16 mouse cellular contexts compared by ENCODE assay signal in genomic region chr14:124287027-124287426, GRCm38 (mm10).
"Had no signal": no experiment of that assay in that cellular context is flagged by ENCODE, and none has a peak within 500 bp of the region (broad histone marks: within the 10 kb centered on the region; RNA-seq: fewer than 3 reads in every experiment).

No protein-coding gene starts in this region.

- H3K4me3 ChIP-seq: neural tube, embryonic 13.5 days; neural tube, embryonic 15.5 days; stomach, embryonic 15.5 days had no signal

- H3K27ac ChIP-seq: neural tube, embryonic 13.5 days; neural tube, embryonic 15.5 days; stomach, embryonic 15.5 days; stomach, postnatal 0 days had no signal

- DNase-seq: retina, postnatal 1 day; right cerebral cortex, adult 18-20 months; right cerebral cortex, postnatal 14 days; right cerebral cortex, postnatal 25 days; right cerebral cortex, postnatal 4 days; spleen, adult 18-20 months; thymus, adult 18-20 months; thymus, adult 2 months; thymus, postnatal 14 days; thymus, postnatal 25 days; thymus, postnatal 36 days; thymus, postnatal 4 days had no signal

- H3K9ac ChIP-seq: neural tube, embryonic 13.5 days; neural tube, embryonic 15.5 days; stomach, embryonic 15.5 days had no signal

- H3K27me3 ChIP-seq: neural tube, embryonic 13.5 days; neural tube, embryonic 15.5 days; stomach, embryonic 15.5 days had no signal

- H3K9me3 ChIP-seq: neural tube, embryonic 13.5 days; neural tube, embryonic 15.5 days; stomach, embryonic 15.5 days had no signal

- H3K4me1 ChIP-seq: neural tube, embryonic 13.5 days; neural tube, embryonic 15.5 days; stomach, embryonic 15.5 days had no signal

- H3K36me3 ChIP-seq: neural tube, embryonic 13.5 days; neural tube, embryonic 15.5 days; stomach, embryonic 15.5 days had no signal

- H3K4me2 ChIP-seq: neural tube, embryonic 13.5 days; neural tube, embryonic 15.5 days; stomach, embryonic 15.5 days had no signal
